Mouse (Mus musculus) lung, embryonic 14.5 days (tissue): ENCODE measurements around the gene Ints7. TPM values are rescaled to one million over a fixed set of nuclear protein-coding genes. Genes with fewer than 3 reads are reported as not detected.

ENCODE experiments used
- ATAC-seq: fragments of 200-750 bp; cut with Nextera tagmentation; 2 replicates; pipeline ENCODE4 v1.8.0; 2017; ENCODE audit warnings: mild to moderate bottlenecking, moderate TSS enrichment, moderate library complexity; ENCODE audit not compliant: insufficient read depth
- DNase-seq: peaks from one replicate; pipeline ENCODE4 v3.0.0-alpha.2; 2015
- H3K27ac ChIP-seq: fragments of 300-500 bp; sonication (generic); 2 replicates; pipeline ENCODE4 v1.5.1; 2014; ENCODE audit warnings: low read depth, mild to moderate bottlenecking, moderate library complexity
- H3K27me3 ChIP-seq: fragments of 300-500 bp; sonication (generic); 2 replicates; pipeline ENCODE4 v1.6.1; 2014; ENCODE audit warnings: low read length, control low read depth; ENCODE audit not compliant: insufficient read depth
- H3K36me3 ChIP-seq: fragments of 300-500 bp; sonication (generic); 2 replicates; pipeline ENCODE4 v1.6.1; 2014; ENCODE audit warnings: control low read depth; ENCODE audit not compliant: insufficient read depth
- H3K4me1 ChIP-seq: fragments of 300-500 bp; sonication (generic); 2 replicates; pipeline ENCODE4 v1.6.1; 2014; ENCODE audit warnings: antibody characterized with exemption, control low read depth; ENCODE audit not compliant: insufficient read depth
- H3K4me2 ChIP-seq: fragments of 300-500 bp; sonication (generic); 2 replicates; pipeline ENCODE4 v1.6.1; 2014; ENCODE audit warnings: mild to moderate bottlenecking
- H3K4me3 ChIP-seq: fragments of 300-500 bp; sonication (generic); 2 replicates; pipeline ENCODE4 v1.5.1; 2014; ENCODE audit warnings: low read depth, low read length
- H3K9ac ChIP-seq: fragments of 300-500 bp; sonication (generic); 2 replicates; pipeline ENCODE4 v1.6.1; 2014
- H3K9me3 ChIP-seq: fragments of 300-500 bp; sonication (generic); 2 replicates; pipeline ENCODE4 v1.6.1; 2016; ENCODE audit warnings: low read depth, low read length, control low read depth
- CTCF ChIP-seq: IDR thresholded peaks from 2 replicates; pipeline ENCODE4 v1.5.1; 2016; ENCODE audit warnings: antibody characterized with exemption, low read depth
- WGBS: fragments of 180-500 bp; shearing (Covaris S2); extraction: QIAGEN DNeasy Blood & Tissue Kit; methylation state at CpG from one replicate; pipeline ENCODE4 v1.1.7; 2014; 5-methylcytosine and 5-hydroxymethylcytosine counted together
- polyA plus RNA-seq: library from polyadenylated mRNA; unstranded; fragments of >200 nt; fragmentation: Nextera tagmentation; extraction: Ambion mirVana; gene quantifications from 2 replicates; pipeline ENCODE4 v1.2.1, GENCODE M21; 2014

Ints7 gene
- polyA plus RNA-seq, 1 experiment from 2014 or later, result 69.4 TPM

GRCm38 (mm10) chr1:191541014-191541413, 34.4 kb upstream of the Ints7 start:
- H3K4me1 ChIP-seq, result no peaks in the 10 kb centered on the region
- 84% methylated on average over 9 of the region's 9 CpGs for WGBS
- H3K4me2 ChIP-seq, result no peak overlapping the region
- H3K9me3 ChIP-seq, result no peaks in the 10 kb centered on the region
- H3K9ac ChIP-seq, result no peak overlapping the region
- ATAC-seq, result no peak
- peaks cover 80% of the 10 kb centered on the region for H3K36me3 ChIP-seq
- no peak overlapping the region for H3K4me3 ChIP-seq
- no peak for DNase-seq
- no peak overlapping the region for H3K27ac ChIP-seq
- H3K27me3 ChIP-seq, result no peaks in the 10 kb centered on the region
- no peak for TF ChIP-seq CTCF

DNA sequence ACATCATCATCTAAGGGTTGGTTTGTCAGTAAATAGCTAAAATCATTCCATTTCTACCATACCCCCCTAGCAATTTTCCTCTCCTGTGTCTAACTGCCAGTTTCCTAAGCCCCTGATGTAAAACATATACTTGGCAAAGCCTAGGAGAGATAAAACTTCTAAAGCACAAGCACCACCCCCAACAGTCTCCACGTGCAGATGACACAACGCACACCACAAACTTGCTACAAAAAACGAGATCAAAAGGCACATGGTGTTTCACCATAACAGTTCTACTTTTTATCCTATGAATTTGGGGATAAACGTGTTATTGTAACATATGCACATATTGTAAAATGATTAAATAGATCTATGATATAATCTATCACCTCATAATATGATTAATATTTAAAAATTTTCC, 33.8 kb upstream of the Ints7 start:
- H3K4me1 ChIP-seq, result no peaks in the 10 kb centered on the region
- no peaks in the 10 kb centered on the region for H3K9me3 ChIP-seq
- no peak overlapping the region for H3K27ac ChIP-seq
- no peak for ATAC-seq
- 76% methylated on average over 4 of the region's 4 CpGs for WGBS
- H3K4me2 ChIP-seq, result no peak overlapping the region
- TF ChIP-seq CTCF, result no peak
- no peak overlapping the region for H3K4me3 ChIP-seq
- DNase-seq, result no peak
- H3K36me3 ChIP-seq, result peaks cover 81% of the 10 kb centered on the region
- no peaks in the 10 kb centered on the region for H3K27me3 ChIP-seq
- no peak overlapping the region for H3K9ac ChIP-seq

GRCm38 (mm10) chr1:191543747-191544146, 31.7 kb upstream of the Ints7 start:
- Histone ChIP-seq H3K4me1 (no peaks in the 10 kb centered on the region), H3K9me3 (no peaks in the 10 kb centered on the region), H3K27ac (no peak overlapping the region), H3K9ac (no peak overlapping the region), H3K4me3 (no peak overlapping the region), H3K27me3 (no peaks in the 10 kb centered on the region), H3K36me3 (peaks cover 84% of the 10 kb centered on the region), H3K4me2 (no peak overlapping the region)
- DNase-seq (no peak), ATAC-seq (no peak)
- TF ChIP-seq CTCF, result no peak
- WGBS, result 71% methylated on average over 3 of the region's 3 CpGs

- H3K27me3 ChIP-seq, result no peaks in the 10 kb centered on the region
- no peak for TF ChIP-seq CTCF
- no peaks in the 10 kb centered on the region for H3K4me1 ChIP-seq
- DNase-seq, result no peak
- H3K27ac ChIP-seq, result no peak overlapping the region
- H3K4me3 ChIP-seq, result no peak overlapping the region
- no peak for ATAC-seq
- no peak overlapping the region for H3K4me2 ChIP-seq
- no peak overlapping the region for H3K9ac ChIP-seq
- no peaks in the 10 kb centered on the region for H3K9me3 ChIP-seq
- peaks cover 68% of the 10 kb centered on the region for H3K36me3 ChIP-seq
- WGBS, result 63% methylated on average over 4 of the region's 4 CpGs
These were observed 24.6 kb upstream of the Ints7 start for GRCm38 (mm10) chr1:191550786-191551185.

DNA sequence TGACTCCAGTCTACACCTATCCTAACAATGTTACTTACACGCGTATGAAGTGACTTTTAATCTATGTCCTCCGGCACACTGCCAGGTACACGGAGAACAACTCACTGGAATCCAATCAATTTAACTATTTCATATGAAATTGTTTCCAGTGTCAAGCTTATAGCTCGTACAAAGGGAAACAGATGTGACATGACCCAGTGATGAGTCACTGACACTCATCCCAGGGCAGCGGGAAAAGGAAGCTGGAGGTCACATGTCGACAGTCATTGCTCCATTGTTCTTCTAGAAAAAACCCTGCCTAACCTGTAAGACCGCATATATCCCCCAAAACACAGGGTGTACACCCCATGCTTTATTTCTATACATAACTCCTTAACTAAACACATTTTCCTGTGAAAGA, 18.3 kb upstream of the Ints7 start:
- H3K9ac ChIP-seq, result no peak overlapping the region
- TF ChIP-seq CTCF, result no peak
- no peak overlapping the region for H3K27ac ChIP-seq
- H3K36me3 ChIP-seq, result peaks cover 81% of the 10 kb centered on the region
- ATAC-seq, result peak; percentile 35; the same call in 1 of the 2 replicates
- H3K4me3 ChIP-seq, result no peak overlapping the region
- DNase-seq, result peak; percentile 64
- no peaks in the 10 kb centered on the region for H3K4me1 ChIP-seq
- H3K27me3 ChIP-seq, result no peaks in the 10 kb centered on the region
- no peaks in the 10 kb centered on the region for H3K9me3 ChIP-seq
- WGBS, result 66% methylated on average over 8 of the region's 8 CpGs
- no peak overlapping the region for H3K4me2 ChIP-seq

DNA sequence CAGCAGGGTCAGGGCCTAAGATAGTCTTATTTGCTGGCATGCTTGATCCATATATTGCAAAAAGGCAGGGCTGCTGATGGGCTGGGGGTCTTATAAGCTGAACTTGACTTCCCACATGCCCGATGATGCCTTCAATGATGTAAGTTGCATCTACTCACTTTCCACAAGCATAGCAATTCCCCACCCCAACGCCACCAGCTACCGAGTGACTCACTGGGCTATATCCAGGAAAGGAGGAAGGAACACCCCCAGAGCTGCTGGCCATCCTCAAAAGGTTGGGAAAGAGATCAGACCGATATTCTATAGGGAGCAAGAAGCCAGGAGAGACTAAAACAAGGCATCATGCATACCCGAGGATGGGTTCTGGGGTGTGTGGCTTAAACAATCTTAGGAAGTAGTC, 15.7 kb upstream of the Ints7 start:
- no peaks in the 10 kb centered on the region for H3K4me1 ChIP-seq
- no peak overlapping the region for H3K4me2 ChIP-seq
- no peaks in the 10 kb centered on the region for H3K27me3 ChIP-seq
- DNase-seq, result no peak
- H3K36me3 ChIP-seq, result peaks cover 71% of the 10 kb centered on the region
- H3K9me3 ChIP-seq, result no peaks in the 10 kb centered on the region
- H3K9ac ChIP-seq, result no peak overlapping the region
- WGBS, result 84% methylated on average over 5 of the region's 5 CpGs
- no peak for TF ChIP-seq CTCF
- no peak overlapping the region for H3K4me3 ChIP-seq
- ATAC-seq, result no peak
- no peak overlapping the region for H3K27ac ChIP-seq

DNA sequence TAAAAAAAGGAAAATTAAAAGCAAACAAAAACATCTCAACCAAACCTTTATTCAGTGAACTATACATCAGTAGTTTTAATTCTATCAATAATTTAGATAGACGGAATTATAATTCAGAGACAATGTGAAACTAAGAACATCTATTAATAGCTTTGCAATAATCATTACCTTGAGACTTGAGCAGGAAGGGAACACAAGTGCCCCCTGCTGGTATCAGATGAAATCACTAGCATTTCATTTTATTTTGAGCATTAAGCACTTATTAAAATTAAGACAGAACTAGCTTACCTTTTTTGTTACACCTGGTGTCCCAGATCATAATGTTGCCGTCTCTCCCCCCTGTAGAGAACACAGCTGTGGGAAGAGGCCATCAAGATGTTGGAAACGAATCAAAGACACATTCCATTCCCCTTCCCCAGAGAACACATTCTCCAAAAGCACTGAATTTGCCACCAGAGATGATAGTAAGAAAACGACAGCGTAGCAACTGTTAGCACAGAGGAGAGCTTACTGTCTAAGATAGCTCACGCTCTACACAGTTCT, 12.5 kb upstream of the Ints7 start:
- H3K36me3 ChIP-seq, result peaks cover 75% of the 10 kb centered on the region
- peak; percentile 74 for TF ChIP-seq CTCF
- no peak overlapping the region for H3K4me2 ChIP-seq
- H3K27ac ChIP-seq, result no peak overlapping the region
- H3K9ac ChIP-seq, result no peak overlapping the region
- H3K4me1 ChIP-seq, result no peaks in the 10 kb centered on the region
- WGBS, result 64% methylated on average over 6 of the region's 6 CpGs
- H3K27me3 ChIP-seq, result no peaks in the 10 kb centered on the region
- no peak overlapping the region for H3K4me3 ChIP-seq
- ATAC-seq (no peak), DNase-seq (peak; percentile 73)
- no peaks in the 10 kb centered on the region for H3K9me3 ChIP-seq

DNA sequence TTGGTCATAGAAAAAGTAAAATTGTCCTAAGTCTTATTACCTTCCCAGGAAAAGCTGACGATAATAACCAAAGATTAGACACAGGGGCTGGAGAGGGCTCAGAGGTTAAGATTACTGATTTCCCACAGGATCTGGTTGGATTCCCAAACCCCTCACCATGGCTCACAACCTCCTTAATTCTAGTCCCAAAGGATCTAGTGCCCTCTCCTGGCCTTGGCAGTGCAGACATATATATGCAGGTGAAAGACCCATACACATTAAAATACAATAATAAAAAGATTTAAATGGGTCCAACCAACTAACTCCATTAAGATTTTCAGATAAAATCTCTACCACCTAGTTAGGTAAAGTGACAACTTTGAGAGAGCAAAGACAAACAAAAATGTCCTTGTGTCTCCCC, 7.6 kb upstream of the Ints7 start:
- no peak overlapping the region for H3K4me3 ChIP-seq
- no peaks in the 10 kb centered on the region for H3K4me1 ChIP-seq
- peak; percentile 49 for TF ChIP-seq CTCF
- peaks cover 56% of the 10 kb centered on the region for H3K36me3 ChIP-seq
- no peak overlapping the region for H3K27ac ChIP-seq
- H3K9ac ChIP-seq, result no peak overlapping the region
- 85% methylated on average over 1 of the region's 1 CpGs for WGBS
- H3K4me2 ChIP-seq, result no peak overlapping the region
- no peak for ATAC-seq
- H3K27me3 ChIP-seq, result no peaks in the 10 kb centered on the region
- no peaks in the 10 kb centered on the region for H3K9me3 ChIP-seq
- DNase-seq, result peak; percentile 40
